ENCODE assay signal across 19 mouse cellular contexts in the genomic region with DNA sequence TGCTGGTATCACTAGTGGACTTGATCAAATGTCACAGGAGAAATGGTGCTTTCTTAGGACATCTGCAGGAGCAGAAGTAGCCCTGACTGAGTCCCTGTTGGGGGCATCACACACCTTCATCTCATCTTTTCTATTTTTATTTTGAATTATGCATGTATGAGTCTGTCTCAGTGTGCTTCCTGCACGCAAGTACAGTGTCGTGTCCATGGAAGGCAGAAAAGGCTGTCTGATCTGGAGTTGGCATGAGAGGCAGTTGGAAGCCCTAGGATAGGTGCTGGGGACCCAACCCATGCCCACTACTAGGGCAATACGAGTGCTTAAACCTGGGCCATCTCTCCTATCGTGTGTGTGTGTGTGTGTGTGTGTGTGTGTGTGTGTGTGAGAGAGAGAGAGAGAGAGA. TPM values are rescaled to one million over a fixed set of nuclear protein-coding genes. Genes with fewer than 3 reads are reported as not detected.
"Had no signal": no experiment of that assay in that cellular context is flagged by ENCODE, and none has a peak within 500 bp of the region (broad histone marks: within the 10 kb centered on the region; RNA-seq: fewer than 3 reads in every experiment).

No protein-coding gene starts in this region.

RNA-seq across cellular contexts. Expression of a gene that starts 4.3 kb away (rescaled TPM):
- total RNA-seq: midbrain, postnatal 0 days had no signal
- polyA plus RNA-seq: lung, adult 2 months; lung, embryonic 15.5 days; midbrain, embryonic 11.5 days; midbrain, embryonic 13.5 days; midbrain, embryonic 15.5 days; midbrain, postnatal 0 days; neural tube, embryonic 12.5 days; neural tube, embryonic 14.5 days; stomach, embryonic 14.5 days had no signal

RNA-seq across cellular contexts. Expression of a gene that starts 5.4 kb away (rescaled TPM):
- total RNA-seq: midbrain, postnatal 0 days; monocyte, adult 5-6 weeks; neutrophil, adult 5-6 weeks had no signal
- polyA plus RNA-seq: liver, embryonic 15.5 days; liver, postnatal 0 days; lung, adult 2 months; lung, embryonic 15.5 days; lung, postnatal 0 days; macrophage; midbrain, embryonic 11.5 days; midbrain, embryonic 13.5 days; midbrain, embryonic 15.5 days; midbrain, postnatal 0 days; neural tube, embryonic 12.5 days; neural tube, embryonic 14.5 days; small intestine, adult 2 months; stomach, embryonic 14.5 days; stomach, embryonic 16.5 days; thymus, adult 2 months; urinary bladder, adult 2 months had no signal
